Mouse (Mus musculus) kidney, embryonic 15.5 days (tissue): ENCODE data around the gene Fmn2. TPM values are rescaled to one million over a fixed set of nuclear protein-coding genes. Genes with fewer than 3 reads are reported as not detected.

Experiments used
- ATAC-seq: fragments of 200-750 bp; cut with Nextera tagmentation; replicated peaks from 2 replicates; pipeline ENCODE4 v1.8.0; 2017; ENCODE audit warnings: moderate TSS enrichment; ENCODE audit not compliant: low FRiP score
- H3K27ac ChIP-seq: fragments of 300-500 bp; sonication (generic); 2 replicates; pipeline ENCODE4 v1.5.1; 2015; ENCODE audit warnings: mild to moderate bottlenecking, inconsistent platforms
- H3K27me3 ChIP-seq: fragments of 300-500 bp; sonication (generic); 2 replicates; pipeline ENCODE4 v1.6.1; 2015; ENCODE audit warnings: inconsistent platforms
- H3K36me3 ChIP-seq: fragments of 300-500 bp; sonication (generic); 2 replicates; pipeline ENCODE4 v1.6.1; 2015; ENCODE audit warnings: inconsistent platforms
- H3K4me1 ChIP-seq: fragments of 300-500 bp; sonication (generic); 2 replicates; pipeline ENCODE4 v1.6.1; 2015; ENCODE audit warnings: inconsistent platforms
- H3K4me2 ChIP-seq: fragments of 300-500 bp; sonication (generic); 2 replicates; pipeline ENCODE4 v1.6.1; 2015; ENCODE audit warnings: moderate library complexity, mild to moderate bottlenecking, inconsistent platforms
- H3K4me3 ChIP-seq: fragments of 300-500 bp; sonication (generic); replicated peaks from 2 replicates; pipeline ENCODE4 v1.5.1; 2015; ENCODE audit warnings: mild to moderate bottlenecking, inconsistent platforms
- H3K9ac ChIP-seq: fragments of 300-500 bp; sonication (generic); 2 replicates; pipeline ENCODE4 v1.6.1; 2015; ENCODE audit warnings: mild to moderate bottlenecking, inconsistent platforms
- H3K9me3 ChIP-seq: fragments of 300-500 bp; sonication (generic); replicated peaks from 2 replicates; pipeline ENCODE4 v1.6.1; 2016; ENCODE audit warnings: inconsistent platforms
- WGBS: fragments of 180-500 bp; shearing (Covaris S2); methylation state at CpG from one replicate; pipeline ENCODE4 v1.1.7; 2015; ENCODE audit warnings: mixed read lengths; 5-methylcytosine and 5-hydroxymethylcytosine counted together
- polyA plus RNA-seq: library from polyadenylated mRNA; unstranded; fragments of >200 nt; fragmentation: Nextera tagmentation; extraction: Ambion mirVana; gene quantifications from 2 replicates; pipeline ENCODE4 v1.2.1, GENCODE M21; 2015

The Fmn2 gene
- polyA plus RNA-seq, 1 experiment from 2014 or later: 0.95 TPM

GRCm38 (mm10) chr1:174640901-174641300 is 139.3 kb downstream of the Fmn2 start:
- 77% methylated on average over 1 of the region's 1 CpGs for whole genome bisulfite sequencing
- no peak overlapping the region for H3K4me2 ChIP-seq
- H3K9me3 ChIP-seq: no peaks in the 10 kb centered on the region
- H3K27me3 ChIP-seq: no peaks in the 10 kb centered on the region
- no peak overlapping the region for H3K9ac ChIP-seq
- no peaks in the 10 kb centered on the region for H3K4me1 ChIP-seq
- no peaks in the 10 kb centered on the region for H3K36me3 ChIP-seq
- no peak overlapping the region for H3K27ac ChIP-seq
- H3K4me3 ChIP-seq: no peak overlapping the region
- ATAC-seq: no peak

- Histone ChIP-seq H3K27ac (no peak overlapping the region), H3K4me2 (no peak overlapping the region), H3K4me3 (no peak overlapping the region), H3K9me3 (no peaks in the 10 kb centered on the region), H3K27me3 (no peaks in the 10 kb centered on the region), H3K9ac (no peak overlapping the region), H3K36me3 (no peaks in the 10 kb centered on the region), H3K4me1 (no peaks in the 10 kb centered on the region)
- ATAC-seq: no peak
- WGBS: 81% methylated on average over 5 of the region's 5 CpGs
Observed at GRCm38 (mm10) chr1:174643431-174644010, 141.9 kb downstream of the Fmn2 start.

GRCm38 (mm10) chr1:174649421-174649826 is 147.8 kb downstream of the Fmn2 start:
- Histone ChIP-seq H3K9ac (no peak overlapping the region), H3K36me3 (no peaks in the 10 kb centered on the region), H3K4me3 (no peak overlapping the region), H3K27ac (no peak overlapping the region), H3K4me2 (no peak overlapping the region), H3K4me1 (no peaks in the 10 kb centered on the region), H3K27me3 (no peaks in the 10 kb centered on the region), H3K9me3 (no peaks in the 10 kb centered on the region)
- WGBS: 86% methylated on average over 11 of the region's 11 CpGs
- ATAC-seq: no peak

- H3K27me3 ChIP-seq: no peaks in the 10 kb centered on the region
- no peaks in the 10 kb centered on the region for H3K36me3 ChIP-seq
- H3K4me2 ChIP-seq: no peak overlapping the region
- no peaks in the 10 kb centered on the region for H3K4me1 ChIP-seq
- no peak overlapping the region for H3K27ac ChIP-seq
- H3K9me3 ChIP-seq: no peaks in the 10 kb centered on the region
- 56% methylated on average over 5 of the region's 5 CpGs for WGBS
- H3K4me3 ChIP-seq: no peak overlapping the region
- no peak for ATAC-seq
- no peak overlapping the region for H3K9ac ChIP-seq
Observed at GRCm38 (mm10) chr1:174654565-174654964, 152.9 kb downstream of the Fmn2 start.

- no peaks in the 10 kb centered on the region for H3K4me1 ChIP-seq
- H3K9me3 ChIP-seq: no peaks in the 10 kb centered on the region
- H3K36me3 ChIP-seq: no peaks in the 10 kb centered on the region
- no peaks in the 10 kb centered on the region for H3K27me3 ChIP-seq
- H3K4me2 ChIP-seq: no peak overlapping the region
- no peak overlapping the region for H3K9ac ChIP-seq
- H3K4me3 ChIP-seq: no peak overlapping the region
- 52% methylated on average over 9 of the region's 9 CpGs for WGBS
- no peak for ATAC-seq
- H3K27ac ChIP-seq: no peak overlapping the region
Observed at GRCm38 (mm10) chr1:174655354-174655753, 153.7 kb downstream of the Fmn2 start.

- H3K9ac ChIP-seq: no peak overlapping the region
- H3K4me1 ChIP-seq: no peaks in the 10 kb centered on the region
- no peak for ATAC-seq
- H3K27ac ChIP-seq: no peak overlapping the region
- H3K4me3 ChIP-seq: no peak overlapping the region
- H3K4me2 ChIP-seq: no peak overlapping the region
- H3K36me3 ChIP-seq: no peaks in the 10 kb centered on the region
- 89% methylated on average over 4 of the region's 4 CpGs for WGBS
- no peaks in the 10 kb centered on the region for H3K9me3 ChIP-seq
- no peaks in the 10 kb centered on the region for H3K27me3 ChIP-seq
Observed at GRCm38 (mm10) chr1:174656554-174656953, 154.9 kb downstream of the Fmn2 start.

- Histone ChIP-seq H3K9me3 (no peaks in the 10 kb centered on the region), H3K27me3 (no peaks in the 10 kb centered on the region), H3K4me3 (no peak overlapping the region), H3K4me1 (no peaks in the 10 kb centered on the region), H3K9ac (no peak overlapping the region), H3K36me3 (no peaks in the 10 kb centered on the region), H3K4me2 (no peak overlapping the region), H3K27ac (no peak overlapping the region)
- 82% methylated on average over 12 of the region's 12 CpGs for WGBS
- ATAC-seq: no peak
Observed at GRCm38 (mm10) chr1:174659459-174660223, 158.0 kb downstream of the Fmn2 start.

GRCm38 (mm10) chr1:174665116-174665515 is 163.5 kb downstream of the Fmn2 start:
- H3K9me3 ChIP-seq: no peaks in the 10 kb centered on the region
- no peak overlapping the region for H3K27ac ChIP-seq
- no peak overlapping the region for H3K4me3 ChIP-seq
- no peak overlapping the region for H3K4me2 ChIP-seq
- H3K27me3 ChIP-seq: no peaks in the 10 kb centered on the region
- H3K4me1 ChIP-seq: no peaks in the 10 kb centered on the region
- H3K36me3 ChIP-seq: no peaks in the 10 kb centered on the region
- no peak overlapping the region for H3K9ac ChIP-seq
- ATAC-seq: no peak

GRCm38 (mm10) chr1:174669132-174669531 is 167.5 kb downstream of the Fmn2 start:
- ATAC-seq: no peak
- H3K9me3 ChIP-seq: no peaks in the 10 kb centered on the region
- WGBS: 57% methylated on average over 1 of the region's 1 CpGs
- H3K36me3 ChIP-seq: no peaks in the 10 kb centered on the region
- no peak overlapping the region for H3K9ac ChIP-seq
- no peak overlapping the region for H3K27ac ChIP-seq
- H3K27me3 ChIP-seq: no peaks in the 10 kb centered on the region
- no peak overlapping the region for H3K4me2 ChIP-seq
- H3K4me1 ChIP-seq: no peaks in the 10 kb centered on the region
- H3K4me3 ChIP-seq: no peak overlapping the region

GRCm38 (mm10) chr1:174670846-174671245 is 169.2 kb downstream of the Fmn2 start:
- H3K4me3 ChIP-seq: no peak overlapping the region
- no peak for ATAC-seq
- H3K36me3 ChIP-seq: no peaks in the 10 kb centered on the region
- no peaks in the 10 kb centered on the region for H3K9me3 ChIP-seq
- H3K4me1 ChIP-seq: no peaks in the 10 kb centered on the region
- H3K27me3 ChIP-seq: no peaks in the 10 kb centered on the region
- H3K9ac ChIP-seq: no peak overlapping the region
- 84% methylated on average over 8 of the region's 8 CpGs for WGBS
- H3K4me2 ChIP-seq: no peak overlapping the region
- no peak overlapping the region for H3K27ac ChIP-seq

- H3K9me3 ChIP-seq: no peaks in the 10 kb centered on the region
- WGBS: 66% methylated on average over 8 of the region's 8 CpGs
- H3K27me3 ChIP-seq: no peaks in the 10 kb centered on the region
- no peak for ATAC-seq
- H3K4me1 ChIP-seq: no peaks in the 10 kb centered on the region
- no peak overlapping the region for H3K4me2 ChIP-seq
- no peak overlapping the region for H3K4me3 ChIP-seq
- no peak overlapping the region for H3K9ac ChIP-seq
- H3K36me3 ChIP-seq: no peaks in the 10 kb centered on the region
- H3K27ac ChIP-seq: no peak overlapping the region
Observed at GRCm38 (mm10) chr1:174674586-174674985, 173.0 kb downstream of the Fmn2 start.

GRCm38 (mm10) chr1:174675316-174675715 is 173.7 kb downstream of the Fmn2 start:
- Histone ChIP-seq H3K4me3 (no peak overlapping the region), H3K27me3 (no peaks in the 10 kb centered on the region), H3K9ac (no peak overlapping the region), H3K36me3 (no peaks in the 10 kb centered on the region), H3K9me3 (no peaks in the 10 kb centered on the region), H3K27ac (no peak overlapping the region), H3K4me1 (no peaks in the 10 kb centered on the region), H3K4me2 (no peak overlapping the region)
- ATAC-seq: no peak
- 65% methylated on average over 6 of the region's 6 CpGs for WGBS

GRCm38 (mm10) chr1:174676187-174676586 is 174.6 kb downstream of the Fmn2 start:
- Histone ChIP-seq H3K4me2 (no peak overlapping the region), H3K27ac (no peak overlapping the region)
- ATAC-seq: no peak

More at GRCm38 (mm10) chr1:174676187-174676586, 174.6 kb downstream of the Fmn2 start:
- Histone ChIP-seq H3K4me3 (no peak overlapping the region), H3K27me3 (no peaks in the 10 kb centered on the region), H3K4me1 (no peaks in the 10 kb centered on the region), H3K36me3 (no peaks in the 10 kb centered on the region), H3K9me3 (no peaks in the 10 kb centered on the region), H3K9ac (no peak overlapping the region)
- WGBS: 75% methylated on average over 3 of the region's 3 CpGs
